Mouse (Mus musculus) left cerebral cortex, postnatal 14 days (tissue): ENCODE measurements around the gene Maz. TPM values are rescaled to one million over a fixed set of nuclear protein-coding genes. Genes with fewer than 3 reads are reported as not detected.

Experiments
- DNase-seq, 2 experiments: peaks; one replicate each; pipeline ENCODE4 v3.0.0; 2021 to 2022; ENCODE audit warnings: low spot score in 2 of 2, mixed read lengths in 1 of 2
- intact Hi-C: fragments of 180-260 bp; cut with DNase I; formaldehyde crosslinking; loops from one replicate; pipeline ENCODE4 v1.15.1; 2025
- total RNA-seq, 2 experiments: library from RNA; stranded (reverse); gene quantifications; 2 replicates each; pipeline ENCODE4 v1.2.3; 2021

Maz gene
- total RNA-seq, 2 experiments from 2014 or later = 260 to 271 TPM

- DNase-seq = no peak
- intact Hi-C loops = no loop called here
These were observed 4.1 kb downstream of the Maz start for GRCm38 (mm10) chr7:127022528-127023271.

DNA sequence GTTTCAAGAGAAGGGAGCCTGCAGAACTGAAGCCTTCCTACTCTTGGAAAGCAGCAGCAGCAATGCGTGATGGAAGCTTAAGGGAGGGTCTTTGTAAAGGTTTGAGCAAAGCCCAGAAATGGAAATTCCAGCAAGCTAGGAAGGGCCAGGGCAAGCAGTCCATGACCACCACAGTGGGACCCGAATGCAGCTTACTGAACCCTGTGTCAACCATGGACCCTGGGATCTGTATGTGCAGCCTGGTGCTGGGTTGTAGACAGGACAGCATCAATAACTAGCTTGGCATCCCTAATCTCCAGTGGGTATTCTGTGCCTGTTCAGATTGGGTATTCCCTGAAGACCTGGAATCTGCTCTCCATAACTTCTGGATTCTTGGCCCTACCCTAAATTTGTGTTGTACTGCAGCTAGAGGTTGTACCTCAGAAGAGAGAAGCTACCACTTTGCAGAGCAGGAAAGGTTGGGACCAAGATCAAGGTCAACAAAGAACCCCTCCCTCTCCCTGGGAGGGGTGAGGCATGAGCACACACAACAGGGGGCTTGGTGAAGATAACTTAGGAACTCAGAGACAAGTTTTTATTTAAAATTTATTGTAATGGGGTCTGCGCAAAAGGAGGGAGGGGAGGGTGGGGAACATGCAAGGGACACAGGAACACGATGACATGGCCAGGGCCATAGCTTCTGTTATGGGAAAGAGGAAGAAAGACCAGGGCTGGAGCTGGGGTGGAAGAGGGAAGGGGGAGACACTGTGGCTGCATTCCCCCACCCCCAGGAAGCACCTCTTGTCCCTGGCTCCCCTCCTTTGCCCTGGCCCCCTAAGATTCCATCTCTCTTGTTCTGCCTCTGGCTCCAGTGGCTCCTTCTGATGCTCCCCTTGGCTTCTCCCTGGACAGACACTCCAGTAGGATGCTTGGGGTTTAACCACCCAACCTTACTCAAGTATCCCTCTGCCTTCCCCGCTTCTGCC, 5.0 kb downstream of the Maz start:
- no peak for DNase-seq
- intact Hi-C loops = no loop called here

- intact Hi-C loops = no loop called here
- peak; percentile 76 to 81 for DNase-seq
These were observed 5.8 kb downstream of the Maz start, which contains the start of the genes Gm42742 and Prrt2 for GRCm38 (mm10) chr7:127020901-127021562. Gm42742 (minus strand) TSS chr7:127021097. Prrt2 (minus strand) TSS chr7:127021211.

GRCm38 (mm10) chr7:127020491-127020890, 6.3 kb downstream of the Maz start:
- intact Hi-C loops = no loop called here
- DNase-seq = no peak

DNA sequence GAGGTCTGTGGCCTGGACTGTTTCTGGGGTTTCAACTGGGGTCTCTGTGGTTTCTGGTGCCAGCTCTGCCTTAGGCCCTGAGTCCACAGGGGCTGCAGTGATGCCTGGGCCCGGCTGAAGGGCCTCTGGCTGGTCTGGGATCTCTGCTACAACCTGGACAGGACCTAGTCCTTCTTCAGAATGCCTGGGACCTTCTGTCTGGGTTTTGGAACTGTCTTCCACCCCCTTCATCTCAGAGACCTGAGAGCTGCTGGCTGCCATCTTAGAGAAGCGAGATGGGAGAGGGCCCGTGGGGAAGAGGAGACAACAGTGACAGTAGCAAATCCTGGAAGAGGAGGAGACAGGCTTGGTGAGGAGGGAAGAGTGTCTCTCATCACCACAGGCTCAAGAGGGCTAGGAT, 6.8 kb downstream of the Maz start:
- no peak for DNase-seq
- intact Hi-C loops = no loop called here

DNA sequence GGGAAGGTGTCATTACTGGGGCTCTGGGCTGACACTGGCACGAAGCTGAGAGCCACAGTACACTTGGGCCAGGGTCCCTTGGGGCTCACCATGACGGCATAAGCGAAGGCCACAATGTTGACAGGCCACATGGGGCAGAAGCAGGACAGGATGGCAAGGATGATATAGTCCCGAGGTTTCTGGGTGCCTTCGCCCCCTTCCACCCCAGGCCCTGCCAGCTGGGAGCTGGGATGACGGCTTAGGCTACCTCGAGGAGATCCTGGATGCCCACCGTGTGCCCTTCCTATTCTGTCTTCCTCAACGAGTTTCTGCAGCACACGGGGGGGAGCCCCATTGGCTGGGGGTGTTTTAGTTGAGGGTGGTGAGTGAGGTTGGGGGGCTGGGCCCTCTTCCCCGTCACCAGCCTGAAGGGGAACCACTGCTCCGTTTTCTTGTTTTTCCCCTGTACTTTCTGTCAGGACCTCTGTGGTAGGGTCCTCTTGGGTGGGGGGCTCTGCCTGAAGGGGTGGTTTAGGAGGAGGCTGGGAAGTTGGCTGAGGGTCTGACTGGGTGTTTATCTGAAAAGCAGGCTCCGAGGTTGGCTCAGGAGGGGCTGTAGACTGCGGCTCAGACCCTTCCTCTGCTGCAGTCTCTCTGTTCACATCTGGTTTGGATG, 7.4 kb downstream of the Maz start:
- intact Hi-C loops = loop anchor here (5.0 kb wide), 2 partner anchors 42 to 72 kb away; partner anchors contain the start of genes Asphd1, Cdipt and Cdiptos

DNA sequence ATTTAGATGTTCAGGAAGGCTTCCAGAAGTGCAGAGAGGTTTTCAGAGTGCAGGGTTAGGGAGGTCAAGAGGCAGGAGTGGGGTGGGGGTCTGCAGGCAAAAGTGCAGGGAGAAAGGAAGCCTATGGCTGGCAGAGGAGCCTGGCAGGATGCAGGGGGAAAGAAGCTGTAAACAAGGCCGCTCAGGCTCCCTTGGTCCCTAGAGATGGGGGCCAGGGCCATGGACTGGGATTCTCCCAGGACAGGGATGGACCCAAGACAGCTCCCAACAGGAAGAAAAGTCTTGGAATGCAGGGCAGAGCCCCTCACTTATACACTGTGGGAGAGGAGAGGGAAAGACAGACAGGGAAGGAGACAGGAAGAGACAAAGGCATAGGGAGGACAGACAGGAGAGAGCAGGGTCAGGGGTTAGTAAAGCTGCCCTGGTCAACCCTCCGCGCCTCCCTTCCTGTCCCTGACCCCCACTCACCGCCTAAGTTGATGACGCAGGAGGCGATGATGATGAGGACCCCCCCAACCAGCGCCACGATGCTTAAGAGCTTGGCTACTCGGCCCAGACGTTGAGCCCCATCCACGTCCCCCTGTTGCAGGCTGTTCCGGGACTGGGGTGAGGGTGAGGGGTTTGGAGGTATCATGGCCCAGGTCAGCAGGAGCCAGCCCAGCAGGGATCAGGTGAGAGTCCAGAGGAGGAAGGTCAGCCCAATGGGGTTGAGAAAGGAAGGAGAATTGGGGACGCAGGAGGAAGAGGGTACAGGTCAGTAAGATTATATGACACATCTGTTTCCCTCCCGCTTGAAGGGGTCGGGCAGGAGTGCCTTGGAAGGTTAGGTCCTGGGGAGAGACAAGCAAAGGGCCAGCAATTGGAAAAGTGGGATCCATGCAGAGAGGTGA, 8.2 kb downstream of the Maz start:
- DNase-seq = no peak
- intact Hi-C loops = loop anchor here (5.0 kb wide), 2 partner anchors 41 to 71 kb away; partner anchors contain the start of genes Asphd1, Cdipt and Cdiptos

More for the DNA sequence above, 7.4 kb downstream of the Maz start:
- DNase-seq = no peak

DNA sequence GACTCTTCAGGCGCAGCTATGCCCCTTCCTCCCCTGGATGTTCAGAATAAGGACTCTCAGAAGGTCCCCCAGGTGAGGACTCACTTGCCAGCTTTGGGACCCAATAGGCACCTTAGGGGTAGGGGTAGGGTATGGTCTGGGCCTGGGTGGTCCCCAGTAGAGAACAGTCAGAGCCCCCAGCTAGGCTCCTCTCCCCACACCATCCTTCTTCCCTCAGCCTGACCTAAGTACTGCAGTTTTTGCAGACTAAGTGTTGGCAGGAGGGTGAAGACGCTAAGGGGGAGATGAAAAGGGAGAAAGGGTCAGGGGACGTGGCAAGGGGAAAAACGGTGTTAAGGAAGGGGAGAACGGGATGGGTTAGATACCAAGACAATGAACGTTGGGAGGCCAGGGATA, 8.9 kb downstream of the Maz start:
- no peak for DNase-seq
- intact Hi-C loops = loop anchor here (2.0 to 5.0 kb wide), 3 partner anchors 41 to 87 kb away; partner anchors contain the start of genes Asphd1, Cdipt and Cdiptos

GRCm38 (mm10) chr7:127016971-127017949, 9.6 kb downstream of the Maz start, which contains the start of gene Pagr1a:
Pagr1a (minus strand) TSS chr7:127017352.
- DNase-seq = peak; percentile 99
- intact Hi-C loops = loop anchor here (2.0 to 5.0 kb wide), 3 partner anchors 40 to 88 kb away; partner anchors contain the start of genes Asphd1, Cdipt and Cdiptos

GRCm38 (mm10) chr7:127016486-127016938, 10.3 kb downstream of the Maz start:
- no peak for DNase-seq
- intact Hi-C loops = loop anchor here (2.0 to 5.0 kb wide), 3 partner anchors 39 to 88 kb away; partner anchors contain the start of genes Asphd1, Cdipt and Cdiptos

DNA sequence TGATC, 10.6 kb downstream of the Maz start, which contains the start of gene Pagr1b:
TSS of gene Pagr1b (minus strand) at position 4 of the 5 bp plus-strand sequence.
- DNase-seq = no peak
- intact Hi-C loops = loop anchor here (2.0 to 5.0 kb wide), 3 partner anchors 39 to 89 kb away; partner anchors contain the start of genes Asphd1, Cdipt and Cdiptos

GRCm38 (mm10) chr7:127016081-127016480, 10.8 kb downstream of the Maz start:
- intact Hi-C loops = loop anchor here (2.0 to 5.0 kb wide), 3 partner anchors 39 to 89 kb away; partner anchors contain the start of genes Asphd1, Cdipt and Cdiptos
- no peak for DNase-seq

DNA sequence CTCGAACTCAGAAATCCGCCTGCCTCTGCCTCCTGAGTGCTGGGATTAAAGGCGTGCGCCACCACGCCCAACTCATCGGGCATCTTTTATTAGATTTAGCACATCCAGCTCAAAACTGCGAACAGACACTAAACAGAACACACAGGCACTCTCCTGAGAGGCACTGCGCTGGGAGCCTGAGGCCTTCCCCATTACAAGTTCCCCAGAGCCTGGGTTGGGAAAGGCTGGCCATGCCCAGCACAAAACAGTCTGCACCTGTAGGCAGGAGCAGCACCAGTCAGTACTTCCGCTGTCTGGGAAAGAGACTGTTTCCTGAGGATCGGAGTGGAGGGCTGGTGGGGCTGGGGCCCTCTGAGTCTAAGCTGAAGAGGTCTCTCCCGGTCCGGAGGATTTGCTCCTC, 11.8 kb downstream of the Maz start:
- intact Hi-C loops = loop anchor here (5.0 kb wide), 2 partner anchors 38 to 68 kb away; partner anchors contain the start of genes Asphd1, Cdipt and Cdiptos
- DNase-seq = no peak

- no peak for DNase-seq
- intact Hi-C loops = no loop called here
These were observed 12.5 kb downstream of the Maz start, which contains the start of gene Mvp for GRCm38 (mm10) chr7:127014320-127014719. Mvp (minus strand) TSS chr7:127014621.

- DNase-seq = no peak
- intact Hi-C loops = no loop called here
These were observed 13.5 kb downstream of the Maz start for GRCm38 (mm10) chr7:127013385-127013784.

GRCm38 (mm10) chr7:127012845-127013244, 14.0 kb downstream of the Maz start:
- no peak for DNase-seq
- intact Hi-C loops = no loop called here

DNA sequence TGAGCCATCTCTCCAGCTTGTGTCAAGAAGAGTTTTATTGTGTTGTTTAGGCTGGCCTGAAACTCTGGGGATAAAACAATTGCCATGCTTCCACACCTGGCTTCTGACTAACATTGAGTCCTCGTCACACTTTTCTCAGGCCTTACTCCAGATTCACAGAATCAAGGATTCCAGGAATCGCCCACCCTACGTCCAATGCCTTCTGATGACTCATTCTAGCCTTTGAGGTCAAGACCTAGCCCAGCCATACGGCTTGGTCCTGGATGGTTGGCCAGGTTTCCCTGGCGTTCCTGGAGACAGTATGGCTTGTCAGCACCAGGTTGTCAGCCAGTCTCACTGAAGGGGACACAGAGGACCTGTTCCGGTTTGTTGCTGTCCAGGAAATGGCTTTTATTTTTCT, 14.5 kb downstream of the Maz start:
- DNase-seq = no peak
- intact Hi-C loops = no loop called here
